Mouse (Mus musculus) lung, postnatal 0 days (tissue): ENCODE results near the gene Zfp462.

Source experiments
- CTCF ChIP-seq: IDR thresholded peaks from 2 replicates; pipeline ENCODE4 v1.5.1; 2016; ENCODE audit warnings: antibody characterized with exemption, mild to moderate bottlenecking
- EP300 ChIP-seq: IDR thresholded peaks from 2 replicates; pipeline ENCODE4 v1.6.1; 2016; ENCODE audit warnings: antibody characterized with exemption, mild to moderate bottlenecking, control low read depth

DNA sequence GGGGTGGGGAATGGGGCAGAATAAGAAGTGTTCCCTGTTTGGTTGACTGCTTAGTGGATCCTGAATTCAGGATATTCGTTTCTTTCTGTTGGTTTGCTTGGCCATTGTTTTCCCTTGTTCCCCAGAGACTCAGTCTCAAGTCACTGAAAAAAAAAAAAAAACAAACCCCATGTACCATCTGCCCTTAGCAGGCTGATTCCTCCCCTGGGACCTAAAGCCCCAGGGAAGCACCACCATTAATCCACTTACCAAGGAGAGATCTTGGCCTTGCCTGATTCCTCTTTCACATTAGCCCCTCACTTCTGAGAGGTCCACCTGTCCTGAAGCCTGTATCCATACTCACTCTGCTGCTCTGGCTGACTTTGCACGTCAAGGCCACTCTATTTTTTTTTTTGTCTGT lies 152.3 kb downstream of the Zfp462 start:
- TF ChIP-seq EP300, result no peak
- TF ChIP-seq CTCF, result no peak
